Mouse (Mus musculus) lung, postnatal 0 days (tissue): ENCODE measurements around the gene Dctn3.

Experiments used
- CTCF ChIP-seq: IDR thresholded peaks from 2 replicates; pipeline ENCODE4 v1.5.1; 2016; ENCODE audit warnings: antibody characterized with exemption, mild to moderate bottlenecking
- EP300 ChIP-seq: IDR thresholded peaks from 2 replicates; pipeline ENCODE4 v1.6.1; 2016; ENCODE audit warnings: antibody characterized with exemption, mild to moderate bottlenecking, control low read depth

- TF ChIP-seq CTCF (no peak), EP300 (no peak)
These were observed 44.1 kb downstream of the Dctn3 start for GRCm38 (mm10) chr4:41678863-41679262.
